9 mouse cellular contexts compared by ENCODE assay signal in the genomic region with DNA sequence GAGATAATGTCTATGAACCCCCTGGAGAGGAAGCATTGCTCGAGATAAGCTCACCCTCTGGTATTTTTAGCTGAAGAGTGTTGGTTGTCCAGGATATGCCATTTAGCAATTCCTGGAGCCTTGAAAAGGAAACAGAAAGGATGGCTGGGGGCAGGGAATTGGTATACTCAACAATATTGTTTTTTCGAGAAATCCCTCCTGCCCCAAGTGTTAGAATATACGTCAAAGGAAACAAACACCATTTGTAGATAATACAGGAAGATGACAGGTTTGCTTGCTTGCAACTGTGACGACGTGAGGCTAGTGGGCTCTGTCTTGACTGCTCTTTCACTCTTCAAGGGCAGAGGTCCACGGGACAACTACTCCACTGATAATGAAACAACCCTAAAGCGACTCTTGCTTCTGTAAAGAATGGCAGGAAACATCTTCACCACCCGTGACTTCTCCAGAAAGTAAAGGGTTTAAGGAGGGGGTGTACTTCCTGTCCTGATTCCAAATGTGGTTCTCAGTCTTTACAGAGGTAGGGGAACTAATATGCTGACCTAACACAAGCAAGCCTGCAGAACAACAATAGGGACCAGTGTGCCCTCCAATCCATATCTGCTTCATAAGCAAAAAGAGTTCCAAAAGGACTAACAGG.
DNase-seq lines count a peak whose midpoint lies in the region; ATAC-seq lines count a peak whose summit lies in the region.
"Had no signal": no experiment of that assay in that cellular context is flagged by ENCODE, and none has a peak within 500 bp of the region (broad histone marks: within the 10 kb centered on the region; RNA-seq: fewer than 3 reads in every experiment).

No protein-coding gene starts in this region.

- peak; percentile 60 for ATAC-seq in heart, embryonic 15.5 days (replicated peaks; ENCODE audit: insufficient number of reproducible peaks, insufficient read depth, low FRiP score, low read depth)
- peak; percentile 51; the same call in 1 of the 2 replicates for ATAC-seq in liver, embryonic 12.5 days
- ATAC-seq in hindbrain, embryonic 13.5 days (ENCODE audit: low FRiP score): no peak

- whole genome bisulfite sequencing in heart, embryonic 15.5 days: 26% methylated on average over 8 of the region's 8 CpGs
- WGBS in liver, embryonic 12.5 days (ENCODE audit: insufficient replicate concordance): 15% methylated on average over 8 of the region's 8 CpGs
- 87% methylated on average over 8 of the region's 8 CpGs for whole genome bisulfite sequencing in midbrain, embryonic 10.5 days
- WGBS in hindbrain, embryonic 13.5 days: 84% methylated on average over 8 of the region's 8 CpGs

- peak overlapping the region; percentile 16; the same call in 1 of the 2 replicates for H3K4me2 ChIP-seq in heart, embryonic 15.5 days
- no peak overlapping the region for H3K4me2 ChIP-seq in liver, embryonic 12.5 days
- H3K4me2 ChIP-seq in hindbrain, embryonic 13.5 days: no peak overlapping the region

- no peaks in the 10 kb centered on the region for H3K9me3 ChIP-seq in heart, embryonic 15.5 days (replicated peaks)
- H3K9me3 ChIP-seq in liver, embryonic 12.5 days (replicated peaks): no peaks in the 10 kb centered on the region
- no peaks in the 10 kb centered on the region for H3K9me3 ChIP-seq in midbrain, embryonic 10.5 days (replicated peaks)
- no peaks in the 10 kb centered on the region for H3K9me3 ChIP-seq in hindbrain, embryonic 13.5 days

- peak; percentile 53 for DNase-seq in thymus, postnatal 0 days (ENCODE audit: low spot score)
- no peak for DNase-seq in thymus, postnatal 36 days
- DNase-seq in splenic B cell, adult 2 months (ENCODE audit: low read depth, low spot score): peak; percentile 43
- no peak for DNase-seq in midbrain, embryonic 10.5 days (ENCODE audit: low spot score)
- DNase-seq in spleen, postnatal 4 days (ENCODE audit: low spot score in 2 of 2): no peak
- DNase-seq: left cerebral cortex, postnatal 4 days had no signal

- no peak overlapping the region for H3K4me3 ChIP-seq in heart, embryonic 15.5 days
- no peak overlapping the region for H3K4me3 ChIP-seq in liver, embryonic 12.5 days
- H3K4me3 ChIP-seq in midbrain, embryonic 10.5 days: no peak overlapping the region
- no peak overlapping the region for H3K4me3 ChIP-seq in hindbrain, embryonic 13.5 days

- no peak overlapping the region for H3K9ac ChIP-seq in heart, embryonic 15.5 days
- H3K9ac ChIP-seq in liver, embryonic 12.5 days: no peak overlapping the region
- H3K9ac ChIP-seq in hindbrain, embryonic 13.5 days: no peak overlapping the region

- peaks cover 7% of the 10 kb centered on the region for H3K4me1 ChIP-seq in heart, embryonic 15.5 days (replicated peaks)
- H3K4me1 ChIP-seq in liver, embryonic 12.5 days: no peaks in the 10 kb centered on the region
- H3K4me1 ChIP-seq in midbrain, embryonic 10.5 days: peaks cover 4% of the 10 kb centered on the region
- H3K4me1 ChIP-seq in hindbrain, embryonic 13.5 days (replicated peaks): no peaks in the 10 kb centered on the region

- no peaks in the 10 kb centered on the region for H3K36me3 ChIP-seq in heart, embryonic 15.5 days
- H3K36me3 ChIP-seq in liver, embryonic 12.5 days: no peaks in the 10 kb centered on the region
- no peaks in the 10 kb centered on the region for H3K36me3 ChIP-seq in splenic B cell, adult 2 months (ENCODE audit: control insufficient read depth, insufficient read depth, low read length, poor library complexity, severe bottlenecking)
- H3K36me3 ChIP-seq in midbrain, embryonic 10.5 days: no peaks in the 10 kb centered on the region
- no peaks in the 10 kb centered on the region for H3K36me3 ChIP-seq in hindbrain, embryonic 13.5 days

- H3K27ac ChIP-seq in heart, embryonic 15.5 days: peak overlapping the region; percentile 10
- H3K27ac ChIP-seq in liver, embryonic 12.5 days: no peak overlapping the region
- H3K27ac ChIP-seq in midbrain, embryonic 10.5 days (replicated peaks): no peak overlapping the region
- H3K27ac ChIP-seq in hindbrain, embryonic 13.5 days: no peak overlapping the region

- no peaks in the 10 kb centered on the region for H3K27me3 ChIP-seq in heart, embryonic 15.5 days
- H3K27me3 ChIP-seq in liver, embryonic 12.5 days (replicated peaks): no peaks in the 10 kb centered on the region
- H3K27me3 ChIP-seq in splenic B cell, adult 2 months (ENCODE audit: control insufficient read depth, insufficient read depth, low read length, poor library complexity, severe bottlenecking): no peaks in the 10 kb centered on the region
- H3K27me3 ChIP-seq in midbrain, embryonic 10.5 days (ENCODE audit: low read depth, poor library complexity, severe bottlenecking): no peaks in the 10 kb centered on the region
- 0 out of 2 replicates have a peak, but pooled peaks cover 5% of the 10 kb centered on the region for H3K27me3 ChIP-seq in hindbrain, embryonic 13.5 days

Comparison
In these comparisons a context has a peak if more than half of its experiments do, and no peak if none do; other contexts are left out.
1. DNase-seq: peak in thymus, postnatal 0 days (single experiment) and splenic B cell, adult 2 months (single experiment); none in thymus, postnatal 36 days (0 of 2), midbrain, embryonic 10.5 days (single experiment) and spleen, postnatal 4 days (0 of 2).